Mouse (Mus musculus): ENCODE measurements around the gene Prm3.
A peak's percentile ranks its signal among the peaks of the same experiment; 100 is the strongest.
"Not testable (repeated sequence)": the region's sequence is repeated elsewhere in the genome, so short reads cannot be mapped to it uniquely, and the experiment has no call there.

Prm3 gene

GRCm38 (mm10) chr16:10802420-10802819, 11.7 kb upstream of the Prm3 start:
- not testable (repeated sequence) for DNase-seq (ENCODE audit: low read depth, low spot score)

DNA sequence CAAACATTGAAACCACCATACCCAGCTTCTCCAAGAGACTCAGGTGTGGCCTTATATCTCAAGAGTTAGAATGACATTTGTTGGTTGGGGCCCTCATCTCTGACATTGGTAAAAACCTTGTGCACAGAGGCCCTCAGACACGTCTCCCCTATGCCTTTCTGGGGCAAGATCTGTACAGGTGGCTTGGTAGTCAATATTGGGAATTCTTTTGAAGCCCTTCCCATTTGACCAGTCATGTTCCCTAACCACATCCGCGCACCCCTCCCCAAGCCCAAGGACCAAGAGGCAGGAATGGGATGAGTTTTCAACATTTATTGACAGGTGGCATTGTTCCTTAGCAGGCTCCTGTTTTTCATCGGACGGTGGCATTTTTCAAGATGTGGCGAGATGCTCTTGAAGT, 5.3 kb upstream of the Prm3 start, which contains the start of gene Prm2:
Gene Prm2, minus strand, starts transcription at position 101 of the 400 bp plus-strand sequence.
- DNase-seq (ENCODE audit: low read depth, low spot score), result no peak

GRCm38 (mm10) chr16:10788866-10789265, 1.8 kb downstream of the Prm3 start:
- DNase-seq (ENCODE audit: low read depth, low spot score), result no peak

DNA sequence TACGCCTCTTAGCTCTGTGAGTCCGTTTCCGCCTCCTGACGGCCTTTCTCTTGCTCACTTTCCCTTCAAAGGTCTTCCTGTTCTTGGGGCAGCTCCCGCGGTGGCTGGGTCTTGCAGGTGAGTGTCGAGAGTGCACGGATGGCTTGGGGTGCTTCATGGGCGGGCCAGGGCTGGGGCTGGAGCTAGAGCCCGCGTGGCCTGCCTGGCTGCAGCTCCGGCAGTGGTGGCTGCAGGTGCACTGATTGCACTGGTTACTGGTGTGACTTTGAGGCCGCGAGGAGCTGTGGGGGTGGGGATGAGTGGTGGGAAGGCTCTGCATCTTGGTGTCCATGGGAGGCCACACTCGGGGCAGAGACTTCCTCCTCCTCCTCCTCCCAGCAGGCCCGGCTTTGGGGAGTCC, 2.4 kb downstream of the Prm3 start, which contains the start of gene Tnp2:
Gene Tnp2, minus strand, starts transcription at position 390 of the 400 bp plus-strand sequence.
- DNase-seq (ENCODE audit: low read depth, low spot score), result no peak

DNA sequence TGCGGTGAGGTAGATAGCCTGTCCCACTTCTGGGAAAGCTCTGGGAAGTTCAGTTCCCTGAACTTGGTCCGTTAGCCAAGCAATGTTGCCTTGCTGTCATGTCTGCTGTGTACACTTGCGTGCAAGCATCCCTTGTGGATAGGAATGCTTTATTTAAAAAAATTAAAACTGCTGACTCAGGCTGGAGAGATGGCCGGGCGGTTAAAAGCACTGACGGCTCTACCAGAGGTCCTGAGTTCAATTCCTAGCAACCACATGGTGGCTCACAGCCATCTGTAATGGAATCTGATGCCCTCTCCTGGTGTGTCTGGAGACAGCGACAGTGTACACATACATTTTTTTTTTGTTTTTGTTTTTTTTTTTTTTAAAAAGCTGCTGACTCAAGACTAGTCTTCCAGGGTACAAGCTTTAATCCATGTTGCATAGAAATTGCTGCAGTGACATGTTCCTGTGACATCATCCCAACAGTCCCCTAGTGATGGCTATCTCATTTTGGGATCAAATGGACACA, 3.1 kb downstream of the Prm3 start:
- DNase-seq (ENCODE audit: low read depth, low spot score), result no peak

DNA sequence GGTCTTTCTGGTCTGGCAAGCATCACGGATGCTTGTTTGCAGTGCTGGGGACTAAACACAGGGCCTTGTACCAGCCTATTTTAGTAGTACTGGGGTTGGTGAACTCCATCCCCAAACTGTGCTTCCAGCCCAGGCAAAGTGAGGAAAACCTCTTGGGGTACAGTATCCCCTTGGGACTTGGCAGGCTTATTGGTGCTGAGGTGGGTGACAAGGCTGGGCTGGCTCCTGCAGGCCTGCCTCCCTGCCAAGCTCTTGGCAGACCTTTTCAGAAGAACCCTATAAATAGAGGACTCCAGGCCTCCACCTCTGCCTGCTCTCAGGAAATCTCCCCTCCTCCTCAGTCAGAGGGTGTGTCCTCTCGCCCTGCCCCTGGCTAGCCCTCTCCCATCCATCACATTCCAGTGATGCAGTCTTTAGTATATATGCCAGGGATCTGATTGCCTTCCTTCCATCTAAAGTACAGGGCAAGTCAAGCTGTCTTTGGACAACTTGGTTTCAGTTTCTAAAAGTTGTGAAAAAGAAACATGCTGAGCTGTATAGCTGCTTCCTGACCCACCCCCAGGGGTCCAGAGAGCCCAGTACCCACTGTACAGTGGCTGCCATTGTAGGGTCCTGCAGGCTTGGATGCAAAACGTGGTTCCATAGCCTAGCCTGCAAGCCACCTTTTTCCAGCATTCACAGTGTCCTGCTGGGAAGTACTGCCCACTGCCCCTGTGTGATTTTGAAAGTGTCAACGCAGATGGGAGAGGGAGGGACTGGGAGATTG, 3.7 kb downstream of the Prm3 start:
- no peak for DNase-seq (ENCODE audit: low read depth, low spot score)

GRCm38 (mm10) chr16:10786288-10786687, 4.4 kb downstream of the Prm3 start:
- peak; percentile 72 for DNase-seq (ENCODE audit: low read depth, low spot score)

DNA sequence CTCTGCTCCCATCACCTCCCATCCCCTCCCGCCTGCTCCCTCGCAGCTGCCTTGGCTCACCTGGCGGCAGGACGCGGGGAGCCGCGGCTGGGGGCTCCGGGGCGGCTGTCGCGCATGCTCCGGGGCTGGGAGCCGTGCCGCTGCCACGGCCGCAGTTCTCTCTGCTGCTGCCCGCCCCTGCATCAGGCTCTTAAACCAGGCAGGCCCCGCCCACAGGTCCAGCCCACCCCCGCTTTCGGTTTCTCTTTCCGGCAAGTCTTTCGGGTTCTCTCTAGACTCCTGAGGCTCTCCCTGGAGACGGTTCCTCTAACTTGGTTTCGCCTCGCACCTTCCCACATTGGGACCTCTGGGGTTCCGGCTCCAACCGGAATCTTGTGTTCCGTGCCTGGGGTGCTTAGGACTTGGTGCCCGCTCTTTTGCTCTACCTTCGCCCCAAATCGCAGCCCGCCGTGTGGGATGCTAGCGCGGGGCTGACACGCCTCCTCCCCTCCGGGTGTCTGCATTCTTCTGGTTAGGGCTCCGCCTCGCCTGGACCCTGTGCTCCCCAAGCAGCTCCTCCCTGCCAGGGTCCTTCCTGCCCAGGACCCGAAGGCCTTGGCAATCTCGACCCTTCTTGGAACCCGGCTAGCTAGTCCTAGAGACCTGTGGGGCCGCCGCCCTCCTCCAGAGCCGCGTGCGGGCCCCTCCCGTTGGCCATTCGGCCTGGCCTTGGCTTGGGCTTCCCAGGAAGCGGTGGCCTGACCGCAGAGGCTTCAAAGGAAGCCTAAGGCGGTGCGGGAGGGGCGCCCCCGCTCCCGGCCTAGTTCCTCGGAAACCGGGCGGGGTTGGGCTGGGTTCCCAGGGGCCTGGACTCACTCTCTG, 5.1 kb downstream of the Prm3 start, which contains the start of gene Socs1:
Gene Socs1, minus strand, starts transcription at position 166 of the 861 bp plus-strand sequence.
- peak; percentile 81 for DNase-seq (ENCODE audit: low read depth, low spot score)

GRCm38 (mm10) chr16:10784793-10785370, 5.8 kb downstream of the Prm3 start:
- no peak for DNase-seq (ENCODE audit: low read depth, low spot score)

DNA sequence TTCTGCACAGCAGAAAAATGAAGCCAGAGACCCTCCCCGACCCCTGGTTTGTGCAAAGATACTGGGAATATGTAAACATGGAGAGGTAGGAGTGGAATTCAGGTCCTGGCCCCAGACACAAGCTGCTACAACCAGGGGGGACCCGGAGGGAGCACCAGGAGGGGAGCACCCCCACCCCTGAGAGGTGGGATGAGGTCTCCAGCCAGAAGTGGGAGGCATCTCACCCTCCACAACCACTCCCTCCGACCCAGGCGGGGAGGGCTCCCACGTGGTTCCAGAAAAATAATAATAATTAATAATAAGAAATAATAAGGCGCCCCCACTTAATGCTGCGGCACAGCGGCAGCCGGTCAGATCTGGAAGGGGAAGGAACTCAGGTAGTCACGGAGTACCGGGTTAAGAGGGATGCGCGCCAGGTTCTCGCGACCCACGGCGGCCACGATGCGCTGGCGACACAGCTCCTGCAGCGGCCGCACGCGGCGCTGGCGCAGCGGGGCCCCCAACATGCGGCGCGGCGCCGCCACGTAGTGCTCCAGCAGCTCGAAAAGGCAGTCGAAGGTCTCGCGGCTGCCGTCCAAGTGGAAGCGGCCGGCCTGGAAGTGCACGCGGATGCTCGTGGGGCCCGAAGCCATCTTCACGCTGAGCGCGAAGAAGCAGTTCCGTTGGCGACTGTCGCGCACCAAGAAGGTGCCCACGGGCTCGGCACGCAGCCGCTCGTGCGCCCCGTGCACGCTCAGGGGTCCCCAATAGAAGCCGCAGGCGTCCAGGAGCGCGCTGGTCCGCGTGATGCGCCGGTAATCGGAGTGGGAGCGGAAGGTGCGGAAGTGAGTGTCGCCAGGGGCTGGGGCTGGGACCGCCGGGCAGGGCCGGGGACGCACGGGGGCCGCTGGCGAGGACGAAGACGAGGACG, 6.6 kb downstream of the Prm3 start:
- no peak for DNase-seq (ENCODE audit: low read depth, low spot score)

- no peak for DNase-seq (ENCODE audit: low read depth, low spot score)
Measured at GRCm38 (mm10) chr16:10783451-10783850, 7.3 kb downstream of the Prm3 start.

DNA sequence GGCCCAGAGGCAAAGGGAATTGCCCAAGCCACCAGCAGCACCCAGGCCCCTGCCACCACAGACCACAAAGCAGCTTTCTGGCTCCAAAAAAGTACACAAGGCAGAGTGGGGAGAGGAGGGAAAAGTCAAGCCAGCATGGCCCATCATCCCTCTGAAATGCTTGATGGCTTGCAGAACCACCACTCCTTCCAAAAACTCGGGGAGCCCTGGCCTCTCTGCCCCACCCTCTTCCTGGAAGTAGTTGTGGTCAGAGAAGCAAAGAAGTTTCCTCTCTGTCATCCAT, 7.6 kb downstream of the Prm3 start:
- no peak for DNase-seq (ENCODE audit: low read depth, low spot score)

GRCm38 (mm10) chr16:10782377-10783151, 8.2 kb downstream of the Prm3 start:
- no peak for DNase-seq (ENCODE audit: low read depth, low spot score)

GRCm38 (mm10) chr16:10781862-10782371, 8.8 kb downstream of the Prm3 start:
- no peak for DNase-seq (ENCODE audit: low read depth, low spot score)

DNA sequence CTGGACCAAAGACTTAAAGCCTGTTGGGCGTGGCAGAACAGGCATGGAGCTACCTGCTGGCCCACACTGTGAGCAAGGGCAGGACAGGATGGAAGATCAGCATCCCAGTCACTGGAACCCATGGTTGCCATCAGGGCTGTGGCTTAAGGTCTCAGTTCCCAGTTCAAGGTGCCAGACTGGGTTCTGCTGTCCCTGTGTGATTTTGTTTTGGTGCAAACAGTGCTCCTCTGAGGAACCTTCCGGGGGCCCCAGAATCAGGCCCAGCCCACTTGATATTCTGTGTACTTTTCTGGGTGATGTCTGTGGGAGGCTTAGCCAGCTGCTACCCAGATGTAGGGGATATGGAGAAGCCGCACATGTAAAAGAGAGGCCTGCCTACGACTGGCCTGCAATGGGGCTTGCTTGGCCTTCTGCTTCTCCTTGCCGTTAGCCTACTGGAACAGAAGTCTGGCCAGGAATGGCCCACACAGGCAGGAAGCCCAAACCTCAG, 10.0 kb downstream of the Prm3 start:
- DNase-seq (ENCODE audit: low read depth, low spot score), result no peak

DNA sequence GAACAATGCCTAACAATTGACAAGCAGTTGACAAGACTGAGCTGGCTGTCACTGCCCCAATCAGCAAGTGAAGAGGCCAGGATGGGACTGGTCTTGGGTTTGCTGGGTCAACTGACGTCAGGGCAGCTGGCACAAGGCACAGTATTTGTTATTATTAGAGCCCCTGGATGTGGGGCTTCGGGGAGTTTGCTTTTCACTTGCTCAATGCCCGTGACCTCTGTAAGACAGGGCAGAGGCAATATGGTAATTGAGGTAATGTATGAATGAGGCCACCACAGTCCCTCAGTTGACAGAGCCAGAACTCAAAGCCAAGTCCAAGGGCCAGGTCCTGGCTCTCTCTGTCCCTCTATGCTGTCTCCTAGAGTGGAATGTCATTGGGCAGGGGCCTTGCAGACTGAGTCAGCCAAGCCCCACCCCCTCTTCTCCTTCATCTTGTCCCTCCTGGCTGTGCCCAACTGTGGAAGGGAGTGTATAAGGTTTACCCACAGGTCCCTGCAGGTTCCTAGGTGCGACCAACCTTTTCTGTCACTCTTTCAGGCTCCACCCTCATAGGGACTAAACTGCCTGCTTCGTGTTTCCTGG, 13.0 kb downstream of the Prm3 start:
- DNase-seq (ENCODE audit: low read depth, low spot score), result no peak

GRCm38 (mm10) chr16:10776322-10776721, 14.4 kb downstream of the Prm3 start:
- no peak for DNase-seq (ENCODE audit: low read depth, low spot score)

GRCm38 (mm10) chr16:10774726-10775125, 16.0 kb downstream of the Prm3 start:
- DNase-seq (ENCODE audit: low read depth, low spot score), result no peak

DNA sequence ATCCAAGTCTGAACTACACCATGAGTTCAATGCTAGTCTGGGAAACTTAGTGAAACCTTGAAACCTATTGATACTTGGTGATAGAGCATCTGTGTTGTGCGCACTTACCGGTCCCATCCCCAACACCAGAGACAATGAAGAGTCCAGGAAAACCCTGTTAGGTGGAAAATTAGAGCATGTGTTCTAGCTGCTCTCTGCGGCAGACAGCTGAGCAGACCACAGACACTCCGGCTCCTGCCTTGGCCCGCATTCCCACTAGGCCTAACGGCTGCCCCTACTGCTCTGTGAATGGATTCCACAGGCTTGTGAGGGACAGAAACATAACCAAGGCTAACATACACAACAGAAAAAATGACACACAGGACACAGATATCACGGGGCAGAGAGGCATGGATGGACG, 17.2 kb downstream of the Prm3 start:
- DNase-seq (ENCODE audit: low read depth, low spot score), result no peak
